Mouse (Mus musculus) gastrocnemius, adult 8-10 months (tissue): Measurements from ENCODE around the gene Cdca4. TPM values are rescaled to one million over a fixed set of nuclear protein-coding genes. Genes with fewer than 3 reads are reported as not detected.

ENCODE experiments used
- DNase-seq, 2 experiments: peaks; one replicate each; pipeline ENCODE4 v3.0.0; 2022; ENCODE audit warnings: low spot score in 2 of 2
- total RNA-seq, 4 experiments: library from RNA; stranded (reverse); gene quantifications; 2 replicates each; pipeline ENCODE4 v1.2.4; 2022

Gene Cdca4
- 1 to 10 TPM; 1.9 to 2.8 (median 2.5) TPM for total RNA-seq

DNA sequence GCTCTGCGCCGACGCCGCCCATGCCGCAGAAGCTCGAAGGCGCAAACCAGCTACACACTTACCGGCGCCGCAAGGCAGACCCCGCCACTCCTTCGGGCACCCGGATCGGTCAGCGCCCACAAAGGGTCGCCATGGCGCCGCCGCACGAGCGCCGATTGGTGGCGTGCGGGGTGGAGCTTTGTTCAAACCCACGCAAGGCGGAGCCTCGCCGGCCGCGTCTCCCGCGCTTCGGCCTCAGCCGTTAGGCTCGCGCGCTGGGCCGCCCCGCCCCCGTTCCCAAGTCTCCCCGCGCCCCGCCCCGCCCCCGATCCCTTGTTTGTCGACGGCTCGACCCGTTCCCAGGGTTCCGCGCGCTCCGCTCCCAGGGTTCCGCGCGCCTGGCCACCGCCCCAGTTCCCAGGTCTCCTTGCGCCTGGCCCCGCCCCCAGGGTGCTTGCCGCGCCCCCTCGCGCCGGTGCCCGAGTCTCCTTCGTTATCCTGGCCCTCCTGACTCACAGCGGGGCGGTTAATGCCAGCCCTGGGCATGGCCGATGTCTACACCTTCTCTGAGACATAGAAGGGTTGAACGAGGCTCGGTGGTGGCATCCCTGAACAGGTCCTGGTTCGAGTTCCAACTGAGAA is at the start of gene Cdca4:
Gene Cdca4, minus strand, starts transcription at position 180 of the 621 bp plus-strand sequence.
- peak; percentile 95 to 97 for DNase-seq

DNA sequence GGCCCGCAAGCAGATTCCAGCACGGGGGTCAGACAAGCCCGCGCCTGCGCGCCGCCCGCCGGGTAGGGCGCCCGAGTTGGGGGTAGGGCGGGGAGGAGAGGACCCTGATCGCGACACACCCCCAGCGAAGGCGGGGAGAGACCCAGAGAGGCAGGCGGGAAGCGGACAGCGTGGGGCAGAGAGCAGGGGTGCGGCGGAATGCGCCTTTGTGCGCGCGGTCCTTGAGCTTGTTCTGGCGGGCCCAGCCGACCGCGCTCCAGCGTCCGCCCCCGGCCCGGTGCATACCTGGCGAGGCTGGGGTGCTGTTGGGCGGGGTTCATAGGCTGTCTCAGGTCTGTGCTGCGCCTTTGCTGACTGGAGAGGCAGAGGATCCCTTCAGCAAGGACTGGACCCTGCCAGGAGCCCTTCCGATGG is 48.4 kb upstream of the Cdca4 start:
- no peak for DNase-seq

DNA sequence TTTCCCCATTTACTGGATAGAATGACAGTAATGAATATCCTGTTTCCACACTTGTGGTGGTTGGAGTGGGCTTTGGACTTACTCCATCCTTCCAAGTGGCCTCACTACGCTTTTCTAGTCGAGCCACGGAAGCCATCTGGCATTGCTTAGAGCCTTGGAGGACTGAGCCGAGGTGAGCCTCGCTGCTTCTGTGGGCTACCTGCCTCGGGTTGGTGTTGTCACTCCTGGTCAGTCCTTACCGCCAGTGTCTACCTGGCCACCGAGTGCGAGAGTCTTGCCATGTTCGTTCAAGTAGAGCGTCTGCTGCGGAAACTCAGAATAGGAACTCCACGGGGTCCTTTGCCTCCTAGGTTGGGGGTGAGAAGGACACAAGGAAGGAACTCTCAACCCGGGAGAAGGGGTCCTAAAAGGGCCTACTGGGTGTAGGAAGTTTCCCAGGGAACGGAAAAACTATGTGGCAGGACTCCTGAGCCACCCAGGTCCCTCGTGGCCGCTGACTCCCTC is 47.9 kb upstream of the Cdca4 start:
- no peak for DNase-seq

DNA sequence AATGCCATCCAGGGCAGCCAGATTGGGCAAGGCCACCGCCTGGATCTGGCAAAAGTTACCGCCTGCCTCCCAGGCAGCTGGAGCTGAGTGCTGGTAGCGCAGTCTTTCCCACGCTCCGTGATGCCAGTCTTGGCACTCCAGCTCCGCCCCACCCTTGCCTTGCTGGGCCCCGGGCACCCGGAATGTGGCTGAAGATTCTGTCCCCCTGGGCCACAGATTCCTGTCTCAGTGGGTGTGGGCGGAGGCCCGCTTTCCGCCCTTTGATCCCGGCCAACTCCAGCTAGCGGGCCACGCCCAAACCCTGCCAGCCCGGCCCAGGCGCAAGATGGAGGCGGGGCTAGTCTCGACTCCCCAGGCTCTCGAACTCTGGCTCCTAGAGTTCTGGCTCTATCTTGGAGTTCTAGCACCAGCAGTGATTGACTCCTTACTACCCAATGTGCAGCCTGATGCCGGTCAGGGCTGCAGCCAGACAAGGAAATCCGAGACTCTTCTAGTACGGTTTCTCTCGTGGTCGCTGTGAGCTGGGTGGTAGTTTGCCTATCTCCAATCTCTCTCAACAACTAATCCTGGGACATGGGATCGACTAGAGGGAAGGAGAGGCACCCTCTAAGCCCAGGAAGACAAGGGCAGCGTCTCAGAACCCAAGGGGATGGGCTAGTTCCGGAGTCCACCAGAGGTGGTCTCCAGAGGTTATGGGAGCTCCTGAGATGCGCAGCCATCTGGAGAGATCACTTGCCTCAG is 47.3 kb upstream of the Cdca4 start:
- DNase-seq, result peak; percentile 29 to 50

DNA sequence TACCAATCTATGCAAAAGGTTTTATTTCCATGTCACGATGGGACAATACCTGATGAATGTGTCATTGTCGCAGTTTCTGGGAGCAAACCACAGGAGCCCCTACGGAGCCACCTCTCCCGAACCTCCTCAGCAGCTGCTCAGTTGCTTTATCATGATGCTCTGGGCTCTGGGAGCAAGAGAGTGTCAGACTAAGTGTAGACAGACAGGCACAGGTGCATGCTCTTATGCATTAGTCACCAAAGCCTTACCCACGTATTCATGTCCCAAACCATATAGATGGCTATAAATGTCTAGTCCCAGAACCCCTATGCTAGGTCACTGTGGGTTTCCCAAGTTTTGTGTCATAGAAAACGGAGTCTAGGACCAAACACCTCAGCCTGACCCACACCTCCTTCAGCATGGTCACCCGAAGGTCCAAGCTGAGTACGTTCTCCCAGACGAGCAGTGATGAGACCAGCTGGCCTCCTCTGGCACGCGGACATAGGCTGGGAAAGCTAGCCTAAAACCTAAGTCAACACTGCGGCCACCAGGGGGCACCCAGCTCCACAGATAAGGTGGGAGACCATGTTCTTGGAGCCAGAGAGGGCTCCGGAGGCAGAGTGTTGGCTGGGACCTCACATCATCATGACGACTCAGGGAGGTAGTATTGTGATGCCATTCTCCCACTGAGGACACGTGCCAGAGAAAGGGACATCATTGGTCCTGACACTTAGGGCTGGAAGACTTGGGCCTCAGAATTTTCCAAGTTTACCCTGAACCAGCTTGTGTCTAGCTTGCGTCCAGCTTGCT is 46.2 kb upstream of the Cdca4 start:
- peak; percentile 92 to 94 for DNase-seq

DNA sequence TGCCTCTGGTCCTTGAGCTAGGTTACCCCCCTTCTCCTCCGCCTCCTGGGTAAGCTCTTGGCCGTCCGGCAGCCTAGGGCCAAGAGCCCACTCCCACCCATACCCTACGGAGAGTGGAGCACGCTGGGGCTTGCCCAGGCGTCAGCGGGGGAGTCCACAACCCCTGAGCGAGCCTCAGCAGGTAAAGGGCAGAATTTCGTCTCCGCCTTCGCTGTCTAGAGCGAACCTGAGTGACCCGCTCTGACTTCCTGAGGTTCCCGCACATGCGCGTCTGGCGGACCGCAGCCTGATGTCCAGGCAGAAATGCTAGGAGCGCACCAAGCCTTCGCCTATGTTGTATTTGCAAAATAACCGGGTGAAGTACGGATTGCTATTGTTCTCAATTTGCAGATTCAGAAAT is 45.0 kb upstream of the Cdca4 start:
- DNase-seq, result no peak

DNA sequence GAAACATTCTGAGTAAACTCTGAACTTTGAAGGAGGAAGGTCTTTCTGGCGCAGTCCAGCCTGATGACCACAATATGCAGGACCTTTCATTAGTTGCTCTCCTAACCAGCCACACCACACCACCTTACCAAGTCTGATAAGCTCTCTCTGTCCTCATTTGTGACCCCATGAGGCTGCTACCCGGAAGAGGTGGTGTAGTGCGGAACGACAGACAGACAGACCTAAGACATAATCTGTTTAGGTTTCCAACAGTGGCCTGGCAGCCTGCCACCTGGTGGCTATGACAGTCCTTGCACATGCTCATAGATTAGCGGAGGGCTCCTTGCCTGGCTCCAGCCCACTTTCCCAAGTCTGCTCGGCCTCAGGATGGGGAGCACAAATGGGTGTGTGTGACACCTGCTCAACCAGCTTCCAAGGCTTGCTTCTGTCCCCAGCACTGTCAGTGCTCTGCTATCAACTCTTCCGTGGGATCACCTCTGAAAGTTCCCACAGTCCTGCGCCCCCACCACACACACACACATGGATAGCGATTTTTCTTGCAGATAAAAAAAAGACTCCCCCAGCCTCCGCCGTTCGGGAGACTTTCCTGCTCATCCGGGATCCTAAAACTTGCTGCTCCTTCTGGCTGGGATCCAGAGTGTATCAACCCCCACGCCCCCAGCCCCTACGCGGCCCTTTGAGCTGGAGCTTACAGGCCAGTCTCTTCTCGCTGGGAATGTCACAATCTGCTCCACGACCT is 44.4 kb upstream of the Cdca4 start:
- no peak for DNase-seq

DNA sequence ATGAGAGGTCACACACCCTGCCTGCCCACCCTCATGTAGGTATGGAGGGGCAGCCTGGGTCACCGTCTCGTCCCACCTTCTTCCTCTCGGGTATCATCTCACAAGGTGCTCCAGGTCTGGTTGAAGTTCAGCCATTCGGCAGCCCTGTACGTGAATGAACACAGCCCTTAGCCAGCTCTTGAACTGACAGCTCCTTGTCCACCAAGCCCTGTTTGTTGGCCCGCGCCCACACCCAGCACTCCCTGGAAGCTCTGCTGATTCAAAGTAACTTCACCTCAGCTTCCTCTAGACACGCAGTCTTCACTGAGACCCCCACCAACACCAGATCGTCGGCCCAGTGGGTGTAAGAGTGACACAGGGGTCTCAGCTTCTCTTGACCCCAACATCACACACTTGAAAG is 43.8 kb upstream of the Cdca4 start:
- DNase-seq, result no peak

DNA sequence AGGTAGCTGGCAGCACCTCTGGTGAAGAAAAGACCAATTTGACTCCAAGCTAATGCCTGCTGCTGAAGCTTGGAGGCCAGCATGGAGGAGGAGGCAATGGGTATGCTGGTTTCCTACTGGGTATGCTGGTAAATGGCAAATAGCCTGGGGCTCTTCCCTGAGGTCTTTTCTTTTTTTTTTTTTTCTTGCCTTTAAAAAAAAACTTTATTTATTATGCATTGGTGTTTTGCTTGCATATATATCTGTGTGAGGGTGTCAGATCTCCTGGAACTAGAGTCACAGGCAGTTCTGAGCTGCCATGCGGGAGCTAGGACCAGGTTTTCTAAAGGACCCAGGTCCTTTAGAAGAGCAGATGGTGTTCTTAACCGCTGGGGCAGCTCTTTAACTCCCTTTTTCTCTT is 42.0 kb upstream of the Cdca4 start:
- no peak for DNase-seq

DNA sequence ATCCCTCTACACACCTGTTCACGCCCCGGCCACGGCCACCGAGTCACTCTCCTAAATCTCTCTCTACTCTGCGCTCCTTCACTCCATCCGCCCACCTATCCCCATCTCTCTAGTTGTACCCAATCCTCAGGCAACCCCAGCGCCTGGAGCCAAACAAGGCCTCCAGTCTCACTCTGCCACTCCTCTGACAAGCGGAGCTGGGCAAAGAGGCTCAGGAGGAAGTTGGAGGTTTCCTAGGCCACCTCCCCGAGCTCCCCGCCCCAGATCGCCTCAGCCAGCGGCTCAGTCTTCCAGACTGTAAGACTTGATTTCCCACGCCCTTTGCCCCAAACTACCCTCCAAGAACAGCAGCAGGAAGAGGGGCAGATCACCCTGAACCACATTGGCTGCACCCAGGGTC is 41.6 kb upstream of the Cdca4 start:
- no peak for DNase-seq

DNA sequence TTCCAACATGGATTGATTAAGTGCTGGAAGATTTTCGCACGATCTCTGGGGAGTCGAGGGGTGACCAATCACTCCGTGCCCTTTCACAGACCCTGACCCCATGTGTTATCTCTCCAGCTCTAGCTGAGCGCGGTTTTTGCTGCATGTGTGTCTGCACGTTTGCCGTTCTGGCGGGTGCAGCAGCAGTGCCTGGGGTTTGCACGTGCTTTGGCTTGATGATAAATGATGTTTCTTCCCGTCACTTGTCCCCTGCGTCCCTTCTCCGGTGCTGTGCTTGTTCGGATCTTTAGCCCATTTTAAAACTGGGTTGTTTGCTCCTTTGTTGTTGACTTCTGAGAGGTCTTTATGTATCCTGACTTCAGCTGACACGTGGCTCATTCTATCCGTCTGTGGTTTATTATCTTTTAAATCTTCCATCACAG is 40.6 kb upstream of the Cdca4 start:
- DNase-seq, result no peak

DNA sequence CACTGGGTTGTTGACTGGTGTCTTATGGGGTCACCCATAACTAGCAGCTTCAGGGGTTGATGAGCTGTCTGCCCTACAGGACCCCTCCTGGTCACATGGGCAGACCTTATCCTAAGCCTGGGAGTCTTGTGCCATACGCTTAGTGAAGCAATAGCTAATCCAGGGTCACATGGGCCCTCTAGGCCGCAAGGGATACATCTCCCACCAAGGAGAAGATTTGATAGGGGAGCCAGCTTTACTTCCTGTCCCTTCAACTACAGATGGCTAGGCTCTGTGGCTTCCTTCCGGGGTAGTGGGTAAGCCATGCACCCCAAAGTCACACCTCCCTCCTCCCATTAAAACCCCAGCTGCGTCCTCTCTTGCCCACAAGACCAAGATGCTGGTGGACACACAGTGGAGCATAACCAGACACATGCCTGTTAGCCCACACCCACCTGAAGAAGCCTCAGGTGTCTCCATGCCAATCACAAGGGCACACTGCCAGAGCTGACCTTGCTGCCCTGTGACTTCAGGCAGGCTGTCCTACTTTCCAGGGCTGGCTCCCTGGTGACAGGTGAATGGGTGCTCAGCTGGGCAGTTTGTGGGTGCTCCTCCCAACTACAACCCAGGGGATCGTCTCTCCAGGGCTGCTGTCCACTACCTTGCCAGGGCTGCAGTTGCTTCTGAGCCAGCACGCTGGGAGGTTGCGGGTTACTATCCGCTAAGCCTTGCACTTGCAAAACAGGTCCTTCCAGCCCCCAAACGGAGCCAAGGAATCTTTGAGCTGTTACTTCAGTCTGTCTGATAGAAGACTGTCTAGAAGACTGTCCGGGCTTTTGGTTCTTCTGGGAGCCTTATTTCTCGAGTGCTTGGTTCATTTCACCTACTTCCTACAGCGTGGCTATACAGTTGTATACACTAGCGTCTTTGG is 39.2 kb upstream of the Cdca4 start, which contains the start of gene Gpr132:
Gene Gpr132, minus strand, starts transcription at position 51 of the 910 bp plus-strand sequence.
- no peak for DNase-seq

DNA sequence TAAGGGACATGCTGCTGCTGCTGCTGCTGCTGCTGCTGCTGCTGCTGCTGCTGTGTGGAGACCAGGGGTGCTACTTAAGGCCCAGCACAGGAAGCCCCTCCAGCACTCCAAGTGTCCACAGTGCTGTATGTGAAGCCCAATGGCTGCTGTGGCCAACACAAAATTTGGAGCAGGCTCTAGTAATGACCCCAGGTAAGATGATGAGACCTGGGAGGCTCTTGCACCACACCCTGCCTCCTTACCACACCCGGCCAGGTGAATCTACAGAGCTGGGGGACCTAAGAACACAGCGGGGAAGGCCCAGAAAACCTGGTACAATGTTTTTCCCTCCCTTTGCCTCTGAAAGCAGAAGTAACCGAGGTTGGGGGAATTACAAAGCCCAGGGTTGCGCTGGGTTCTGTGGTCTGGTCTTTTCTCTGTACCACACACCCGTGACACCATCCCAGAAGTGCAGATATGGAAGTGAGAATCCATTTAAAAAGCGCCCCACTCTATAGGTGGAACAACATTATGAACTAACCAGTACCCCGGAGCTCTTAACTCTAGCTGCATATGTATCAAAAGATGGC is 38.0 kb upstream of the Cdca4 start:
- no peak for DNase-seq

DNA sequence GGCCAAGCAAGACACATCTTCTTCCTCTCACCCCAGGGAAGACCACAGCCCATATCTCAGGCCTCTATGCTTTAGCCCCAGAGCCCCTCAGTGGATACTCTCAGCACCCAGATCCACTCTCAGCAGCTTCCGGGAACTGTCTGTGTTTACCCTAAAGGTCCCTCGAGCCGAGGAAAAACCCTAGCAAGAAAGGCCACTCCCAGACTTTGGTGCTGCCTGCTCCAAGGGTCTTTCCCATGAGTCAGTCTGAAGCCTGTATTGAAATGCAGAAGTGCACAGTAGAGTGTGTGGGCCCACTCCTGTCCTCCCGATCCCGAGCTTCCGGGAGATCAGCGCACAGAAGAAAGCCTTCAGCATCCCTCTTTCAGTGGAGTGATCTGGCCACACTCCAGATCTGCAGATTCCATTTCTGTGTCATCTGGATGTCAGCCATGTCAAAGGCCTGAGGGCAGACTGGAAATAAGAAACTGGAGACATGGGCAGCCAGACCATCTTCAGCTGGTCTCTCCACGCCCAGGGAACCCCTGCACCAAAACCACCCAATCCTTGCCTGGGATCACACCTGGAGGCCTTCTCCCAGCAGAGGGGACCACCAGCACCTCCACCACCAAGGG is 37.4 kb upstream of the Cdca4 start:
- DNase-seq, result no peak

DNA sequence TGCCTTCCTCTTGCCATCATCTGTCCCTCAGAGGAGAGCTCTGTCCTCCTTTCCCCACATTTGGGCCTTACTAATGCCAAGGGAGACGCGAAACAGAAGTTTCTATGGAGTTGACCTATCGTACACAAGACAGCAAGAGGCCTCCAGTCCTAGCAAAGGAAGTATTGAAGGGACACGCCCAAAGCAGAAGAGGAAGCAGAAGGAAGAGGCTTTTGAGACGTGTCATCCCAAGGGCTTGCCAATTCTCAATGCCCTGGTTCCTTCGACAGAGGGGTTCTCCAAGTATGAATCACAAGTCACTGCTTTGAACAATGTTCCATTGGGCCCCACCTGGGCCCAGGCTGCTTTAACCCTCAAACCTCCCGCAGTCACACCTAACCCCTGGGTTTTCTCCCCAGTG is 35.6 kb upstream of the Cdca4 start:
- no peak for DNase-seq

DNA sequence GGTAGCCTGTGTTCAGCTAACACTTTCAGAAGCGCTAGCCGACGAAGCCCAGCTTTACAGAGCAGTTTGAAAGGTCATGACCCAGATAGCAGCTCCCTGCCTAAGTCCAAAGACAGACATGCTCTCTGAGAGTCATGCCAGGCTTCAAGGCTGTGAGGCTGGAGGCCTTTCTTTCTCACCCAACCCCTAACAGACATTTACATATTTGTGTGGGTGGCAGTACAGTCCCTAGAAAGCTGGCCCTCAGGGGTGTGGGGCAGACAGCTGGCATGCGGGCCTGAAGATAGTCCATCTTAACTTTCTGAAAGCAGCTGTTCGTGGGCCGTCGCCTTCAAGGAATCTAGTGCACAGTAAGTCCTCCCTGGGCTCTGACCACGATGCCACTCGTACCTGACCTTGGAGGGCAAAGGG is 32.7 kb upstream of the Cdca4 start:
- DNase-seq, result no peak

DNA sequence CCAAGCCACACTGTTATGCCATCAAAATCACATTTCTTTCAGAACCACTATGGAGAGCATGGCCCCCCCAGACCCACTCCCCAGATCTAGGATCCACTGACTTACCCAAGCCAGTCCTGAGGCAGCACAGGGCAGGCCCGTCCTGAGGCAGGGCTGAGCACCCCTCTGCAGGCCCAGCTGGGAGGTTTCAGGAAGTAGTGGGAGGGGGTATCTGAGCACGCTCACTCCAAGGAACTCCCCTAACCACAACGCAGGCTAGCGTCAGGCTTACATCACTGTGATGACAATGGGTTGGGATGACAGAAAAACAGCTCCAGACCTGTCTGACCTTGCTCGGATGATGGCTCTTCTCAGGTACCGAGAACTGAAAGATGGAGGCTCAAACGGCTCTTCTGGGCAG is 31.5 kb upstream of the Cdca4 start:
- DNase-seq, result no peak

DNA sequence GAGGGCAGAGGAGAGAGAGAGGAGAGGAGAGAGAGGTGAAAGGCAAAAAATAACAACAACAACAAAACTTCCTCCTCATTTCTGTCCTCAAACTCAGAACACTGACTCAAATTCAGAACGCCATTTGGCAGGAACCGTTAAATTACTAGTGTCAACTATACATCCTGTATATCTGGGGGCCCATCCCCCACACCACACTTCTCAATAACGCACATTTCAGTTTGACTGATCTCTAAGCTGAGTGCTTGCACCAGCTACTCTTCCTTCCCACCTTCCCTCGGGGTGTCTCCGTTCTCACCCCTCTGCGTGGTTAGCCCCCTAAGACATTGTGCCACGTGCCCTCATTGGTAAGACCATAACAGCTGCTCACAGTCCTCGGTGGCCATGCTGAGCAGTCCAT is 30.7 kb upstream of the Cdca4 start:
- no peak for DNase-seq

DNA sequence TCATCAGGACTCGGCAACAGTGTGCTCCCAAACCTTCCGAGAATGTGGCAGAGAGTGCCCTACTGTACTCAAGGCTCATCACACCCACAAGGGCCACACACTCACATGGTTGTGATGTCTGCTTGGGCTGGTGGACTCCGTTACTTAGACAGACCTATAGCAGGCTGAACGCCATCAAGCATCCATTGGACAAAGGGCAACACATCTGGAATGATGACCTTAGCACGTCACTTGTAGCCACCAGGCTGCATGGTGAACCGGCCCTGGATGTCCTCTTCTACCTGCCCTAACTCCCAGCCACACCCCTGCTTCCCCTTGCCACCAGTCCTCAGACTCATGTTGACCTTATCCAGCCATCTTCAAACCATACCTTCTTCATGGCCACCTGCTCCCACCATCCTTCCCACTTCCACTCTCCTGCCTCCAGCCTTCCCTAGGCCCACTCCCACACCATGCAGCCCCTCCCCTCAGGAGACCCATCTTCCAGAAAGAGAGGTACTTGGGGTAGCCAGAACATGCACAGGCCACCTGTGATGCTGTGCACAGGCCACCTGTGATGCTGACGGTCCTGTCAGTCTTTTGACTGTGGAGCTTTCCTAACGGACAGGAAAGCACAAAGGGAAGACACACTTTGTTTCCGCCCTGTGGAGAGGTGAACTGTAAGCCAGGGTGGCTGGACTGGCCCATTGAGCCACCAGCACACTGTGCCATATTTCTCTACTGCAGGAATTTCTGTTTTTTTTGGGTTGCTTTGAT is 29.5 kb upstream of the Cdca4 start:
- no peak for DNase-seq
